Mouse (Mus musculus) hindbrain, embryonic 10.5 days (tissue): Measurements from ENCODE around the gene Nfkbiz. TPM values are rescaled to one million over a fixed set of nuclear protein-coding genes. Genes with fewer than 3 reads are reported as not detected.

Source experiments
- DNase-seq: peaks from one replicate; pipeline ENCODE4 v3.0.0-alpha.2; 2017; ENCODE audit warnings: low spot score
- H3K27ac ChIP-seq: fragments of 300-500 bp; sonication (generic); 2 replicates; pipeline ENCODE4 v1.5.1; 2016; ENCODE audit warnings: mild to moderate bottlenecking, moderate library complexity
- H3K27me3 ChIP-seq: fragments of 300-500 bp; sonication (generic); 2 replicates; pipeline ENCODE4 v1.6.1; 2016; ENCODE audit warnings: mild to moderate bottlenecking; ENCODE audit not compliant: poor library complexity, insufficient read depth, severe bottlenecking
- H3K36me3 ChIP-seq: fragments of 300-500 bp; sonication (generic); 2 replicates; pipeline ENCODE4 v1.6.1; 2016; ENCODE audit warnings: mild to moderate bottlenecking, moderate library complexity
- H3K4me1 ChIP-seq: fragments of 300-500 bp; sonication (generic); replicated peaks from 2 replicates; pipeline ENCODE4 v1.6.1; 2016; ENCODE audit warnings: mild to moderate bottlenecking
- H3K4me3 ChIP-seq: fragments of 300-500 bp; sonication (generic); 2 replicates; pipeline ENCODE4 v1.5.1; 2016; ENCODE audit warnings: mild to moderate bottlenecking, moderate library complexity
- H3K9me3 ChIP-seq: fragments of 300-500 bp; sonication (generic); 2 replicates; pipeline ENCODE4 v1.6.1; 2016; ENCODE audit warnings: mild to moderate bottlenecking, moderate library complexity
- WGBS: fragments of 180-500 bp; shearing (Covaris S2); methylation state at CpG from one replicate; pipeline ENCODE4 v1.1.7; 2016; 5-methylcytosine and 5-hydroxymethylcytosine counted together
- polyA plus RNA-seq: library from polyadenylated mRNA; unstranded; fragments of >200 nt; fragmentation: Nextera tagmentation; extraction: Ambion mirVana; gene quantifications from 2 replicates; pipeline ENCODE4 v1.2.1, GENCODE M21; 2016

Nfkbiz gene
- polyA plus RNA-seq, 1 experiment from 2014 or later = 1.1 TPM

DNA sequence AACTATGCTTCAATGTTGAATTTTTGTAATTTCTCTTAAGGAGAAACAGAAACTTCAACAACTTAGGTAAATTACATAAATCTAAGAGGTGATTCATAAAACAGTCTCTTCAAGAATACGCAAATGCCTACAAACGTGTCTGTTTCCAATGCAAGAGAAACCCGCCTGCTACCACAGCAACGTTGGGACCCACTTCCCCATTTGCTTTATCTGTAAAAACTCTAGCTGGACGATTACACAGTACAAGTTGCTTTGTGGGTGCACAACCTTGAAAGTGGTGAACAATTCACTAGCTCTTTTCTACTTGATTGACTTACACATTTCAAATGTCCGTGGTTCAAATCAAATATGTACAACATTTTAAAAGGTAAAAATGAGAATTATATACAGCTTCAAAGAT, 26.9 kb downstream of the Nfkbiz start:
- Histone ChIP-seq H3K4me3 (no peak overlapping the region), H3K27ac (no peak overlapping the region), H3K27me3 (no peaks in the 10 kb centered on the region), H3K9me3 (no peaks in the 10 kb centered on the region), H3K36me3 (peaks cover 50% of the 10 kb centered on the region), H3K4me1 (no peaks in the 10 kb centered on the region)
- no peak for DNase-seq
- 93% methylated on average over 6 of the region's 6 CpGs for WGBS

- WGBS = 93% methylated on average over 9 of the region's 9 CpGs
These were observed 28.8 kb downstream of the Nfkbiz start for GRCm38 (mm10) chr16:55809779-55810514.

DNA sequence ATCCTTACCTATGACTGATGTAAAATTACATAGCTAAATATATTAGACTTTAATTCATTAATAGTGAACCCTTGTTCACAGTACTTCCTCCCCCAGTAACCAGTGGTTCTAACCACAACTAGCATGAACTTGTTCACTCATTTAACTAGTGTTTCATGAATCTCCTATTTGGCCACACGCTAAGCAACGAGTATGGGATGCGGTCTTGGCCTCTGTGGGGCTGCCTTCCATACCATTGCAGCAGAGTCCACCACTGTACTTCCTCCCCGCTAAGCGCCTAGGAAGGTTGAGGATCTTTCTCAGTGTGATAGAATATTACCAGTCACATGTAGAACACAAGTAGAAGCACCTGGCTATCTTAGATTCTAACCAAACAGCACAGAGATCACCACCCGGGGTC, 29.4 kb downstream of the Nfkbiz start:
- Histone ChIP-seq H3K36me3 (peaks cover 25% of the 10 kb centered on the region), H3K27me3 (no peaks in the 10 kb centered on the region), H3K4me3 (no peak overlapping the region), H3K27ac (no peak overlapping the region), H3K4me1 (no peaks in the 10 kb centered on the region), H3K9me3 (no peaks in the 10 kb centered on the region)
- WGBS = 94% methylated on average over 6 of the region's 6 CpGs
- no peak for DNase-seq

More at GRCm38 (mm10) chr16:55809779-55810514, 28.8 kb downstream of the Nfkbiz start:
- Histone ChIP-seq H3K4me3 (no peak overlapping the region), H3K27ac (no peak overlapping the region), H3K9me3 (no peaks in the 10 kb centered on the region), H3K27me3 (no peaks in the 10 kb centered on the region), H3K4me1 (no peaks in the 10 kb centered on the region), H3K36me3 (peaks cover 32% of the 10 kb centered on the region)
- DNase-seq = no peak

- H3K4me3 ChIP-seq = no peak overlapping the region
- no peaks in the 10 kb centered on the region for H3K9me3 ChIP-seq
- WGBS = 67% methylated on average over 6 of the region's 6 CpGs
- H3K27ac ChIP-seq = no peak overlapping the region
- peaks cover 7% of the 10 kb centered on the region for H3K36me3 ChIP-seq
- H3K4me1 ChIP-seq = no peaks in the 10 kb centered on the region
- no peak for DNase-seq
- no peaks in the 10 kb centered on the region for H3K27me3 ChIP-seq
These were observed 31.2 kb downstream of the Nfkbiz start for GRCm38 (mm10) chr16:55807505-55807932.

DNA sequence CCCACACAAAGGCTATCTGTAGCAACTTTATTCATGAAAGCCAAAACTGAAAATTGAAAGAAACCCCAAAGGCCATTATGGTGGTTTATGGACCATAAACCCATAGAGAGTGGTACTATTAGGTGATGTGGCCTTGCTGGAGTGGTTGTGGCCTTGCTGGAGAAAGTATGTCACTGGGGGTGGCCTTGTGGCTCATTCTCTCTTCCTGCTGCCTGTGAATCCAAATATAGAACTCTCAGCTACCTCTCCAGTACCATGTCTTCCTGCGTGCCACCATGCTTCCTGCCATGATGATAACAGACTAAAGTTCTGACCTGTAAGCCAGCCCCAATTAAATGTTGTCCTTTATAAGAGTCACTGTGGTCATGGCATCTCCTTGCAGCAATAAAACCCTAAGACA, 33.9 kb downstream of the Nfkbiz start:
- Histone ChIP-seq H3K27me3 (no peaks in the 10 kb centered on the region), H3K9me3 (no peaks in the 10 kb centered on the region)

GRCm38 (mm10) chr16:55801629-55802028, 37.1 kb downstream of the Nfkbiz start:
- DNase-seq = no peak
- H3K9me3 ChIP-seq = no peaks in the 10 kb centered on the region
- H3K27ac ChIP-seq = no peak overlapping the region
- 89% methylated on average over 1 of the region's 1 CpGs for WGBS
- no peaks in the 10 kb centered on the region for H3K4me1 ChIP-seq
- no peak overlapping the region for H3K4me3 ChIP-seq
- H3K36me3 ChIP-seq = no peaks in the 10 kb centered on the region
- no peaks in the 10 kb centered on the region for H3K27me3 ChIP-seq

More for the DNA sequence above, 33.9 kb downstream of the Nfkbiz start:
- Histone ChIP-seq H3K27ac (no peak overlapping the region), H3K4me3 (no peak overlapping the region), H3K4me1 (no peaks in the 10 kb centered on the region), H3K36me3 (no peaks in the 10 kb centered on the region)
- 81% methylated on average over 1 of the region's 1 CpGs for WGBS
- no peak for DNase-seq

DNA sequence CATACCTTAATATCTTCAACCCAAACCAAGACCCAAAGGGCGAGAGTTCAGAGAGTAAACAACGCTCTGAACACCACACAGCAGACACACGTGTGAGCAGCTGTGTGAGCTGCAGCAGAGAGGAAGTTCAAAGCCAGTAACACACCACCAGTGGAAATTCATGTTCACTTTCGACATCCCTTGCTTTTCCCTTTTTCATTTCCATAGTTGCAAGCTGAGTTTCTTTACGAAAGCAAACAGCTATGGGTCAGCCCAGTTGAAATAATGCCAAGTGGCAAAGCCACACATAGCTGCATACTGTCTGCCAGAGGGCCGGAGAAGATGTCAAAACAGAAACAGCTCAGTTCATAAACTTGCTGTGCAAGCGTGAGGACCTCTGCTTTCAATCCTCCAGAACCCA, 39.9 kb downstream of the Nfkbiz start:
- WGBS = 88% methylated on average over 7 of the region's 7 CpGs
- Histone ChIP-seq H3K27me3 (no peaks in the 10 kb centered on the region), H3K9me3 (no peaks in the 10 kb centered on the region), H3K36me3 (no peaks in the 10 kb centered on the region), H3K4me1 (no peaks in the 10 kb centered on the region), H3K27ac (no peak overlapping the region), H3K4me3 (no peak overlapping the region)
- DNase-seq = no peak

GRCm38 (mm10) chr16:55790326-55790725, 48.4 kb downstream of the Nfkbiz start:
- Histone ChIP-seq H3K4me3 (no peak overlapping the region), H3K27ac (no peak overlapping the region), H3K36me3 (no peaks in the 10 kb centered on the region), H3K4me1 (no peaks in the 10 kb centered on the region), H3K9me3 (no peaks in the 10 kb centered on the region), H3K27me3 (no peaks in the 10 kb centered on the region)
- no peak for DNase-seq
- WGBS = 91% methylated on average over 7 of the region's 7 CpGs

DNA sequence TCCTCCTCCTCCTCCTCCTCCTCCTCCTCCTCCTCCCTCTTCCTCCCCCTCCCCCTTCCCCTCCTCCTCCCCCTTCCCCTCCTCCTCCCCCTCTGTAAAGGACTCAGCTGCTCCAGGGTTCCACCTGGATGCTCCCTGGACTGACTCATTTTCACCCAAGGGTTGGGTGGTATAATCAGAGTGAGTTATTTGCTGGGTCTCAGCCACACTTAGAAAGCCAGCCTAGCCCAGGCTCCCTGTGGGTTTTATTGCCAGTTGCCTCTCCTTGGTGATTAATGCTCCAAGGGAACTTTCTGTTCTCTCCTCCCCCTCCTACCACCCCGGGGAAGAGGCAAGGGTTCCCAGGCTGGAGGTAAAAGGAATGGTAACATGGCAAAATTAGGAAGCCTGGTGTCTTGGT, 49.4 kb downstream of the Nfkbiz start:
- Histone ChIP-seq H3K27ac (no peak overlapping the region), H3K27me3 (no peaks in the 10 kb centered on the region), H3K4me3 (no peak overlapping the region), H3K4me1 (no peaks in the 10 kb centered on the region), H3K36me3 (no peaks in the 10 kb centered on the region), H3K9me3 (no peaks in the 10 kb centered on the region)
- no peak for DNase-seq
- 26% methylated on average over 1 of the region's 1 CpGs for WGBS

DNA sequence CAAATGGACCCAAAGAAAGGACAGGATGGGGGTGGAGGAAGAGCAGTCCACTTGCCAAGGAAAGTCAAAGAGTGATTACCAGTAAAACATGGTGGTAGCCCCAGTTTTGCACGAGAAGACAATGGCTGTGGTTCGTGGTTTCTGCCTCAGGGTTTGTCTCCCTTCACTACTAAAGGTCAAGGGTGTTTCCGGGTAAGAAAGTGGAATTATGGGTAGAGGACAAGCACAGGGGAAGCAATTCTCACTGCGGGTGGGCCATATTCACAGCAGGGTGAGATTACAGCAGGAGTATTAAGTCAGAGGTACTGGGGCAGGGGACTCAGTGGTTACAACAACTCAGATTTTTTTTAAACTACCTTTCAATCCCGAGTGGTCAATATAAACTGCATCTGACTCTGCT, 50.0 kb downstream of the Nfkbiz start:
- Histone ChIP-seq H3K27me3 (no peaks in the 10 kb centered on the region), H3K9me3 (no peaks in the 10 kb centered on the region), H3K4me1 (no peaks in the 10 kb centered on the region), H3K36me3 (no peaks in the 10 kb centered on the region), H3K4me3 (no peak overlapping the region), H3K27ac (no peak overlapping the region)
- no peak for DNase-seq
- 80% methylated on average over 5 of the region's 5 CpGs for WGBS

- Histone ChIP-seq H3K27me3 (no peaks in the 10 kb centered on the region), H3K9me3 (no peaks in the 10 kb centered on the region), H3K27ac (no peak overlapping the region), H3K36me3 (no peaks in the 10 kb centered on the region), H3K4me3 (no peak overlapping the region), H3K4me1 (no peaks in the 10 kb centered on the region)
- WGBS = 90% methylated on average over 13 of the region's 13 CpGs
- no peak for DNase-seq
These were observed 51.2 kb downstream of the Nfkbiz start for GRCm38 (mm10) chr16:55787385-55788072.

DNA sequence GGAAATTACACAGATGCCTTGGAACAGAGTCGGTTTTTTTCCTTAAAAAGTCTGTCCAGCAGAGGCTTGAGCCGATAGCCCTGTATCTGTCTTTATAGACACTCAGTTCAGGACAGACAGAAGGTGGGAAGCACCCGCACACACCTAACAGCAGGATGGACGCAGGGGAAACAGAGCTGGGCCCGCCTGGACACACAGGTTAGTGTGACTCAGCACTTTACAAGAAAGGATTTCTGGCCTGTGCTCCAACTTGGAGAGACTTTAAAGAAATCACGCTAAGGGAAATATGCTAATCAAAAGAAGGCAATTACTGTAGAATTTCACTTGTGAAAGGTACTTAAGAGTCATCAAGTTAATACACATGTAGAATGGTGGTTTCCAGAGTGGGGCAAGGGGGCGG, 54.3 kb downstream of the Nfkbiz start:
- Histone ChIP-seq H3K4me1 (no peaks in the 10 kb centered on the region), H3K27ac (no peak overlapping the region), H3K4me3 (no peak overlapping the region)

DNA sequence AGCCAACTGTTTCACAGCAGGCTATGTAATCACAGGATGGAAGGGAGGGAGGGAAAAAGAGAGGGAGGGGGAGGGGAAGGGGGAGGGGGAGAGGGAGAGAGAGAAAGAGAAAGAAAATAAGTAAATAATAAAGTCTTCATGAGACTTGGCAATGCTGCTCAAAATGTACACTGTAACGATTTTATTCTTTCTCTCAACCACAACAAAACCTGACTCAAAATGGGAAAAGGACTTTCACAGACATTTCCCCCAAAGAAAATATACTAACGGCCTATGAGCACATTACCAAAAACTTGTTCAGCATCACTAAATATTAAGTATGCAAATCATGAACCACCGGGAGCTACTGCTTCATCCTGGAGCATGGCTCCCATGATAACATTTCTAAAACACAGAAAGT, 54.8 kb downstream of the Nfkbiz start:
- WGBS = 85% methylated on average over 3 of the region's 3 CpGs
- H3K27me3 ChIP-seq = no peaks in the 10 kb centered on the region
- H3K9me3 ChIP-seq = no peaks in the 10 kb centered on the region
- H3K4me1 ChIP-seq = no peaks in the 10 kb centered on the region
- H3K36me3 ChIP-seq = no peaks in the 10 kb centered on the region
- DNase-seq = no peak
- H3K4me3 ChIP-seq = no peak overlapping the region
- H3K27ac ChIP-seq = no peak overlapping the region

More for the DNA sequence above, 54.3 kb downstream of the Nfkbiz start:
- H3K36me3 ChIP-seq = no peaks in the 10 kb centered on the region
- no peaks in the 10 kb centered on the region for H3K9me3 ChIP-seq
- no peak for DNase-seq
- WGBS = 82% methylated on average over 7 of the region's 7 CpGs
- no peaks in the 10 kb centered on the region for H3K27me3 ChIP-seq
